Mouse (Mus musculus) hematopoietic multipotent progenitor cell, adult 10-12 weeks (in vitro differentiated cells): ENCODE data around the gene Sh2d1b1. TPM values are rescaled to one million over a fixed set of nuclear protein-coding genes. Genes with fewer than 3 reads are reported as not detected.

Experiments used
- polyA plus RNA-seq: library from polyadenylated mRNA; stranded (reverse); fragments of >175 nt; gene quantifications from 2 replicates; pipeline ENCODE4 v1.2.3, GENCODE M21; 2012; ENCODE audit warnings: low replicate concordance

Sh2d1b1 gene
- polyA plus RNA-seq, result 1.4 and 1.6 TPM in 2 replicates

GRCm38 (mm10) chr1:170277016-170277415 is at the start of gene Sh2d1b1:
Gene Sh2d1b1 (plus strand): TSS chr1:170277320.

GRCm38 (mm10) chr1:170232688-170233087 is 44.4 kb upstream of the Sh2d1b1 start, which contains the start of gene Sh2d1b2:
Gene Sh2d1b2 (plus strand): TSS chr1:170232749.

GRCm38 (mm10) chr1:170306232-170306631 is 29.1 kb downstream of the Sh2d1b1 start, which contains the start of gene Gm7694:
Gene Gm7694 (minus strand): TSS chr1:170306332.

DNA sequence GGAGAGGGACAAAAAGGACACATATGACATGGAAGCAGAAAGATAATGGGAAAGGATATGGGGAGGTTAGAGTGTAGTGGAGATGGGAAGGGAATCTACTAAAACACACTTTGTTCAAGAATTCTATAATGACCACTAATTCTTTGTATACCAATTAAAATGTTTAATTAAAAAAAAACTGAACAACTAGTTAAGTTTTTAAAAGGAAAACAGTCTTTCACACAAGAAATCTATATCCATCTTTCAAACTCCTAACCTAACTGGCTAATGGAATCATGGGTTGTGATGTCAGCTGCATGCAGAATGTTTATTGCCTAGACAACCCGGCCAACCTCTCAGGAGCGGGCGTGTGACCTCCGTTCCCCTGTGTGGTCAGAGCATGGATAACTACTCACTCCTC is 31.4 kb downstream of the Sh2d1b1 start, which contains the start of gene Spata46:
TSS of gene Spata46 (plus strand) at position 301 of the 400 bp plus-strand sequence.

Other genes starting within 250 kb of the Sh2d1b1 start
- gene Ddr2, start 166.6 kb upstream of the Sh2d1b1 start, polyA plus RNA-seq, result not detected in 2 replicates
- gene Uap1, start 102.4 kb upstream of the Sh2d1b1 start, polyA plus RNA-seq, result 6.5 and 10.8 TPM in 2 replicates
- 6.0 TPM in 2 replicates for gene Uhmk1, start 61.9 kb upstream of the Sh2d1b1 start, polyA plus RNA-seq
- not detected in 2 replicates for gene Sh2d1b2, start 44.6 kb upstream of the Sh2d1b1 start, polyA plus RNA-seq
- gene Gm7694, start 29.0 kb downstream of the Sh2d1b1 start, polyA plus RNA-seq, result 1.8 and 2.0 TPM in 2 replicates
- not detected in 2 replicates for gene Spata46, start 31.5 kb downstream of the Sh2d1b1 start, polyA plus RNA-seq